In genomic region chr8:111538194-111538593, GRCm38 (mm10) we compare ENCODE assay signal across 7 mouse cellular contexts. TPM values are rescaled to one million over a fixed set of nuclear protein-coding genes. Genes with fewer than 3 reads are reported as not detected.
DNase-seq lines count a peak whose midpoint lies in the region; ATAC-seq and TF ChIP-seq lines count a peak whose summit lies in the region.

No protein-coding gene starts in this region.

- TF ChIP-seq CTCF in E14TG2a.4 (conservative IDR thresholded peaks at IDR 0.05; ENCODE audit: low read length) = no peak
- no peak for TF ChIP-seq CTCF in hindbrain, postnatal 0 days (IDR thresholded peaks at IDR 0.05; ENCODE audit: low read depth)

- H3K36me3 ChIP-seq in E14TG2a.4 (ENCODE audit: insufficient read depth, low read length) = peaks cover 9% of the 10 kb centered on the region; the same call in 1 of the 2 replicates
- peaks cover 33% of the 10 kb centered on the region for H3K36me3 ChIP-seq in forebrain, embryonic 10.5 days (replicated peaks)
- no peaks in the 10 kb centered on the region for H3K36me3 ChIP-seq in hindbrain, postnatal 0 days (ENCODE audit: insufficient read depth, low read length)
- no peaks in the 10 kb centered on the region for H3K36me3 ChIP-seq in liver, embryonic 16.5 days (ENCODE audit: control insufficient read depth, insufficient read depth)
- H3K36me3 ChIP-seq in stomach, embryonic 14.5 days (ENCODE audit: control insufficient read depth, insufficient read depth, low read length) = no peaks in the 10 kb centered on the region; the same call in 1 of the 2 replicates

- peak; percentile 75 for DNase-seq in NIH3T3 (ENCODE audit: low read depth)
- no peak for DNase-seq in forebrain, embryonic 10.5 days (ENCODE audit: extremely low spot score, low spot score)
- DNase-seq in hindbrain, postnatal 0 days (ENCODE audit: low spot score) = peak; percentile 17
- no peak for DNase-seq in urinary bladder, postnatal 10 days (ENCODE audit: low spot score)

- peak overlapping the region; percentile 71 for H3K4me2 ChIP-seq in hindbrain, postnatal 0 days (ENCODE audit: low read depth, low read length)
- peak overlapping the region; percentile 99 for H3K4me2 ChIP-seq in liver, embryonic 16.5 days (ENCODE audit: low read depth, low read length)
- H3K4me2 ChIP-seq in stomach, embryonic 14.5 days (replicated peaks; ENCODE audit: low read depth, low read length) = peak overlapping the region; percentile 85

- H3K4me3 ChIP-seq in E14TG2a.4 (replicated peaks; ENCODE audit: low read length) = peak overlapping the region; percentile 94
- H3K4me3 ChIP-seq in forebrain, embryonic 10.5 days = peak overlapping the region; percentile 84
- H3K4me3 ChIP-seq in hindbrain, postnatal 0 days (ENCODE audit: low read length) = peak overlapping the region; percentile 96
- peak overlapping the region; percentile 78 for H3K4me3 ChIP-seq in liver, embryonic 16.5 days (ENCODE audit: low read depth, low read length)
- H3K4me3 ChIP-seq in stomach, embryonic 14.5 days (ENCODE audit: low read depth, low read length) = peak overlapping the region; percentile 95

- no peaks in the 10 kb centered on the region for H3K9me3 ChIP-seq in E14TG2a.4 (ENCODE audit: low read length)
- H3K9me3 ChIP-seq in forebrain, embryonic 10.5 days = no peaks in the 10 kb centered on the region
- H3K9me3 ChIP-seq in hindbrain, postnatal 0 days (ENCODE audit: low read length) = no peaks in the 10 kb centered on the region
- H3K9me3 ChIP-seq in liver, embryonic 16.5 days (replicated peaks; ENCODE audit: control insufficient read depth, low read length) = no peaks in the 10 kb centered on the region
- H3K9me3 ChIP-seq in stomach, embryonic 14.5 days (ENCODE audit: control insufficient read depth, low read depth, low read length) = no peaks in the 10 kb centered on the region

- H3K9ac ChIP-seq in hindbrain, postnatal 0 days (replicated peaks; ENCODE audit: low read length) = peak overlapping the region; percentile 90
- H3K9ac ChIP-seq in liver, embryonic 16.5 days (ENCODE audit: low read depth, low read length) = no peak overlapping the region; the same call in 1 of the 2 replicates
- peak overlapping the region; percentile 89; the same call in 1 of the 2 replicates for H3K9ac ChIP-seq in stomach, embryonic 14.5 days (replicated peaks; ENCODE audit: low read depth, low read length)

- H3K4me1 ChIP-seq in E14TG2a.4 (replicated peaks; ENCODE audit: low read depth, low read length) = peaks cover 65% of the 10 kb centered on the region
- peaks cover 48% of the 10 kb centered on the region for H3K4me1 ChIP-seq in forebrain, embryonic 10.5 days
- H3K4me1 ChIP-seq in hindbrain, postnatal 0 days (ENCODE audit: insufficient read depth, low read length) = peaks cover 17% of the 10 kb centered on the region
- H3K4me1 ChIP-seq in liver, embryonic 16.5 days (ENCODE audit: control insufficient read depth, low read depth, low read length) = peaks cover 24% of the 10 kb centered on the region
- peaks cover 30% of the 10 kb centered on the region; the same call in 1 of the 2 replicates for H3K4me1 ChIP-seq in stomach, embryonic 14.5 days (ENCODE audit: control insufficient read depth, insufficient read depth, low read length)

- 23% methylated on average over 2 of the region's 2 CpGs for WGBS in forebrain, embryonic 10.5 days
- 0% methylated on average over 2 of the region's 2 CpGs for WGBS in hindbrain, postnatal 0 days
- 19% methylated on average over 2 of the region's 2 CpGs for WGBS in liver, embryonic 16.5 days (ENCODE audit: insufficient replicate concordance)
- WGBS in stomach, embryonic 14.5 days = 3% methylated on average over 2 of the region's 2 CpGs

- peaks cover 19% of the 10 kb centered on the region for H3K27me3 ChIP-seq in E14TG2a.4 (ENCODE audit: insufficient read depth, low read length)
- no peaks in the 10 kb centered on the region for H3K27me3 ChIP-seq in forebrain, embryonic 10.5 days (ENCODE audit: poor library complexity, severe bottlenecking)
- no peaks in the 10 kb centered on the region for H3K27me3 ChIP-seq in hindbrain, postnatal 0 days (ENCODE audit: insufficient read depth, low read length)
- no peaks in the 10 kb centered on the region for H3K27me3 ChIP-seq in liver, embryonic 16.5 days (ENCODE audit: control insufficient read depth, insufficient read depth, low read depth, low read length)
- H3K27me3 ChIP-seq in stomach, embryonic 14.5 days (ENCODE audit: control insufficient read depth, insufficient read depth, low read length) = no peaks in the 10 kb centered on the region

- ATAC-seq in hindbrain, postnatal 0 days = no peak
- no peak for ATAC-seq in liver, embryonic 16.5 days (ENCODE audit: low read depth)
- ATAC-seq in stomach, embryonic 14.5 days (ENCODE audit: insufficient number of reproducible peaks, insufficient read depth, low FRiP score, low read depth) = no peak

- H3K27ac ChIP-seq in forebrain, embryonic 10.5 days = peak overlapping the region; percentile 99; the same call in 1 of the 2 replicates
- H3K27ac ChIP-seq in hindbrain, postnatal 0 days = peak overlapping the region; percentile 95; the same call in 1 of the 2 replicates
- H3K27ac ChIP-seq in liver, embryonic 16.5 days (ENCODE audit: low read length) = peak overlapping the region; percentile 33; the same call in 1 of the 2 replicates
- no peak overlapping the region for H3K27ac ChIP-seq in stomach, embryonic 14.5 days (ENCODE audit: low read length)

RNA-seq across cellular contexts. Expression of gene Znrf1, which starts 2.3 kb away (rescaled TPM):
- polyA plus RNA-seq in forebrain, embryonic 10.5 days (2016; fragmentation: Nextera tagmentation; extraction: Ambion mirVana) = 22.8 and 25.3 TPM in 2 replicates
- total RNA-seq in hindbrain, postnatal 0 days (2014; rRNA removed) = 193 and 194 TPM in 2 replicates
- 72.2 and 76.1 TPM in 2 replicates for polyA plus RNA-seq in hindbrain, postnatal 0 days (2015; fragmentation: Nextera tagmentation; extraction: Ambion mirVana)
- polyA plus RNA-seq in liver, embryonic 16.5 days (2015; fragmentation: Nextera tagmentation; extraction: Ambion mirVana) = 3.6 and 4.8 TPM in 2 replicates
- 36.9 and 37.7 TPM in 2 replicates for polyA plus RNA-seq in stomach, embryonic 14.5 days (2014; fragmentation: Nextera tagmentation; extraction: Ambion mirVana)

RNA-seq across cellular contexts. Expression of gene Wdr59, which starts 16.3 kb away (rescaled TPM):
- polyA plus RNA-seq in forebrain, embryonic 10.5 days (2016; fragmentation: Nextera tagmentation; extraction: Ambion mirVana) = 5.0 and 5.7 TPM in 2 replicates
- total RNA-seq in hindbrain, postnatal 0 days (2014; rRNA removed) = 10.5 and 15.0 TPM in 2 replicates
- polyA plus RNA-seq in hindbrain, postnatal 0 days (2015; fragmentation: Nextera tagmentation; extraction: Ambion mirVana) = 6.4 and 6.6 TPM in 2 replicates
- polyA plus RNA-seq in liver, embryonic 16.5 days (2015; fragmentation: Nextera tagmentation; extraction: Ambion mirVana) = 1.7 and 2.0 TPM in 2 replicates
- 5.4 and 6.8 TPM in 2 replicates for polyA plus RNA-seq in stomach, embryonic 14.5 days (2014; fragmentation: Nextera tagmentation; extraction: Ambion mirVana)

Comparison
In these comparisons a context has a peak if more than half of its experiments do, and no peak if none do; other contexts are left out.
1. DNase-seq: peak in NIH3T3 (single experiment) and hindbrain, postnatal 0 days (single experiment); none in forebrain, embryonic 10.5 days (single experiment) and urinary bladder, postnatal 10 days (single experiment).
2. Peak in every context shown above with its lines, with median percentiles within 50 percentile points of each other: H3K4me3 ChIP-seq and H3K4me2 ChIP-seq.